Mouse (Mus musculus): Measurements from ENCODE around the gene Zbtb20. TPM values are rescaled to one million over a fixed set of nuclear protein-coding genes. Genes with fewer than 3 reads are reported as not detected.

Gene Zbtb20
- total and polyA plus RNA-seq, 2 experiments from 2014 or later = 25.2 to 38.0 TPM

- H3K4me3 ChIP-seq (ENCODE audit: low read depth, low read length) = no peak overlapping the region
- H3K36me3 ChIP-seq (ENCODE audit: insufficient read depth, low read length) = no peaks in the 10 kb centered on the region
- WGBS = 67% methylated on average over 5 of the region's 5 CpGs
- ATAC-seq (ENCODE audit: low FRiP score) = no peak
- no peak for DNase-seq (ENCODE audit: low spot score)
- H3K9ac ChIP-seq (replicated peaks; ENCODE audit: low read length, poor library complexity, severe bottlenecking) = no peak overlapping the region
- H3K27me3 ChIP-seq (ENCODE audit: insufficient read depth, low read length) = no peaks in the 10 kb centered on the region
- H3K4me2 ChIP-seq (ENCODE audit: low read depth, low read length, poor library complexity, severe bottlenecking) = no peak overlapping the region
- no peaks in the 10 kb centered on the region for H3K9me3 ChIP-seq (ENCODE audit: low read length)
- TF ChIP-seq CTCF (IDR thresholded peaks at IDR 0.05) = no peak
- no peaks in the 10 kb centered on the region for H3K4me1 ChIP-seq (ENCODE audit: insufficient read depth, low read length)
- H3K27ac ChIP-seq (ENCODE audit: low read depth, low read length) = no peak overlapping the region
Observed at GRCm38 (mm10) chr16:43036510-43036909, 160.8 kb downstream of the Zbtb20 start.

- DNase-seq (ENCODE audit: low spot score) (no peak), ATAC-seq (ENCODE audit: low FRiP score) (no peak)
- WGBS = 89% methylated on average over 4 of the region's 4 CpGs
- no peak for TF ChIP-seq CTCF (IDR thresholded peaks at IDR 0.05)
- Histone ChIP-seq H3K4me2 (ENCODE audit: low read depth, low read length, poor library complexity, severe bottlenecking) (no peak overlapping the region), H3K4me1 (ENCODE audit: insufficient read depth, low read length) (no peaks in the 10 kb centered on the region), H3K9me3 (ENCODE audit: low read length) (no peaks in the 10 kb centered on the region), H3K9ac (replicated peaks; ENCODE audit: low read length, poor library complexity, severe bottlenecking) (no peak overlapping the region), H3K27ac (ENCODE audit: low read depth, low read length) (no peak overlapping the region), H3K4me3 (ENCODE audit: low read depth, low read length) (no peak overlapping the region), H3K36me3 (ENCODE audit: insufficient read depth, low read length) (no peaks in the 10 kb centered on the region), H3K27me3 (ENCODE audit: insufficient read depth, low read length) (no peaks in the 10 kb centered on the region)
Observed at GRCm38 (mm10) chr16:43037320-43037719, 161.6 kb downstream of the Zbtb20 start.

GRCm38 (mm10) chr16:43045611-43046010 lies 169.9 kb downstream of the Zbtb20 start:
- ATAC-seq (ENCODE audit: low FRiP score) = no peak

GRCm38 (mm10) chr16:43046686-43047085 lies 171.0 kb downstream of the Zbtb20 start:
- H3K4me2 ChIP-seq (ENCODE audit: low read depth, low read length, poor library complexity, severe bottlenecking) = no peak overlapping the region
- H3K9ac ChIP-seq (replicated peaks; ENCODE audit: low read length, poor library complexity, severe bottlenecking) = no peak overlapping the region
- DNase-seq (ENCODE audit: low spot score) = no peak
- 93% methylated on average over 3 of the region's 3 CpGs for WGBS
- H3K27me3 ChIP-seq (ENCODE audit: insufficient read depth, low read length) = no peaks in the 10 kb centered on the region
- no peak overlapping the region for H3K27ac ChIP-seq (ENCODE audit: low read depth, low read length)
- TF ChIP-seq CTCF (IDR thresholded peaks at IDR 0.05) = no peak
- no peaks in the 10 kb centered on the region for H3K36me3 ChIP-seq (ENCODE audit: insufficient read depth, low read length)
- no peaks in the 10 kb centered on the region for H3K9me3 ChIP-seq (ENCODE audit: low read length)
- H3K4me3 ChIP-seq (ENCODE audit: low read depth, low read length) = no peak overlapping the region
- H3K4me1 ChIP-seq (ENCODE audit: insufficient read depth, low read length) = no peaks in the 10 kb centered on the region
- no peak for ATAC-seq (ENCODE audit: low FRiP score)

More at GRCm38 (mm10) chr16:43045611-43046010, 169.9 kb downstream of the Zbtb20 start:
- DNase-seq (ENCODE audit: low spot score) = no peak
- Histone ChIP-seq H3K9ac (replicated peaks; ENCODE audit: low read length, poor library complexity, severe bottlenecking) (no peak overlapping the region), H3K4me2 (ENCODE audit: low read depth, low read length, poor library complexity, severe bottlenecking) (no peak overlapping the region), H3K4me1 (ENCODE audit: insufficient read depth, low read length) (no peaks in the 10 kb centered on the region), H3K27ac (ENCODE audit: low read depth, low read length) (no peak overlapping the region), H3K9me3 (ENCODE audit: low read length) (no peaks in the 10 kb centered on the region), H3K4me3 (ENCODE audit: low read depth, low read length) (no peak overlapping the region), H3K36me3 (ENCODE audit: insufficient read depth, low read length) (no peaks in the 10 kb centered on the region), H3K27me3 (ENCODE audit: insufficient read depth, low read length) (no peaks in the 10 kb centered on the region)
- TF ChIP-seq CTCF (IDR thresholded peaks at IDR 0.05) = no peak

- Histone ChIP-seq H3K4me2 (ENCODE audit: low read depth, low read length, poor library complexity, severe bottlenecking) (no peak overlapping the region), H3K9me3 (ENCODE audit: low read length) (no peaks in the 10 kb centered on the region), H3K4me1 (ENCODE audit: insufficient read depth, low read length) (no peaks in the 10 kb centered on the region), H3K4me3 (ENCODE audit: low read depth, low read length) (no peak overlapping the region), H3K27me3 (ENCODE audit: insufficient read depth, low read length) (no peaks in the 10 kb centered on the region), H3K9ac (replicated peaks; ENCODE audit: low read length, poor library complexity, severe bottlenecking) (no peak overlapping the region), H3K36me3 (ENCODE audit: insufficient read depth, low read length) (no peaks in the 10 kb centered on the region), H3K27ac (ENCODE audit: low read depth, low read length) (no peak overlapping the region)
- no peak for TF ChIP-seq CTCF (IDR thresholded peaks at IDR 0.05)
- no peak for ATAC-seq (ENCODE audit: low FRiP score)
- no peak for DNase-seq (ENCODE audit: low spot score)
- WGBS = 93% methylated on average over 3 of the region's 3 CpGs
Observed at GRCm38 (mm10) chr16:43069666-43070295, 194.1 kb downstream of the Zbtb20 start.

- Histone ChIP-seq H3K9ac (replicated peaks; ENCODE audit: low read length, poor library complexity, severe bottlenecking) (no peak overlapping the region), H3K36me3 (ENCODE audit: insufficient read depth, low read length) (no peaks in the 10 kb centered on the region), H3K27me3 (ENCODE audit: insufficient read depth, low read length) (no peaks in the 10 kb centered on the region), H3K27ac (ENCODE audit: low read depth, low read length) (no peak overlapping the region), H3K9me3 (ENCODE audit: low read length) (no peaks in the 10 kb centered on the region), H3K4me2 (ENCODE audit: low read depth, low read length, poor library complexity, severe bottlenecking) (no peak overlapping the region), H3K4me3 (ENCODE audit: low read depth, low read length) (no peak overlapping the region), H3K4me1 (ENCODE audit: insufficient read depth, low read length) (no peaks in the 10 kb centered on the region)
- WGBS = 81% methylated on average over 3 of the region's 3 CpGs
- no peak for DNase-seq (ENCODE audit: low spot score)
- ATAC-seq (ENCODE audit: low FRiP score) = no peak
- TF ChIP-seq CTCF (IDR thresholded peaks at IDR 0.05) = no peak
Observed at GRCm38 (mm10) chr16:43071875-43072274, 196.2 kb downstream of the Zbtb20 start.
